Mouse (Mus musculus): ENCODE results near the gene Nxnl1.

DNA sequence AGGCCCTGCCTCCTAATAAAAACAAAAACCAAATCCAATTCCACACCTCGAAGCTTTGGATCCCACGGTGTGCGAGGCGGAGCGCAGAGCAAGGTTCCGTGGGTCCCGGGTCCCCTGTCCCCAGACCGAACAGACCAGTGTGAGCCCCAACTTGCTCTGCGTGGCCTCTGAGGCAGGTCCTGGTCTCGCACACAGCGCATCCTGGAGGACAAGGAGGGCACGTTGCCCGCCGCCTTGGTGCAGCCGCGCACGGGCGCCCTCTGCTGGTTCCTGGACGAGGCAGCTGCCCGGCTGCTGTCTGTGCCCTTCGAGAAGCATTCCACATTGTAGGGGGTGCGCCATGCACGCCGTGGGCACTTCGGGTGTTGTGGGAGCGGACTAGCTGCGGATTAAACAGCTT lies 29.5 kb upstream of the Nxnl1 start:
- TF ChIP-seq MAFK (IDR thresholded peaks at IDR 0.05; ENCODE audit: insufficient read depth, low read depth, low read length) (no peak), ZNF384 (IDR thresholded peaks at IDR 0.05; ENCODE audit: low read depth, low read length) (no peak), ZC3H11A (IDR thresholded peaks at IDR 0.05; ENCODE audit: borderline replicate concordance, low read depth, low read length) (0 out of 2 replicates have a peak, but pooled peaks have one; percentile 23), HCFC1 (IDR thresholded peaks at IDR 0.05; ENCODE audit: borderline replicate concordance, insufficient read depth, low read length) (0 out of 2 replicates have a peak, but pooled peaks have one; percentile 37)
